Mouse (Mus musculus): ENCODE results near the gene Hs6st3.

Gene Hs6st3

DNA sequence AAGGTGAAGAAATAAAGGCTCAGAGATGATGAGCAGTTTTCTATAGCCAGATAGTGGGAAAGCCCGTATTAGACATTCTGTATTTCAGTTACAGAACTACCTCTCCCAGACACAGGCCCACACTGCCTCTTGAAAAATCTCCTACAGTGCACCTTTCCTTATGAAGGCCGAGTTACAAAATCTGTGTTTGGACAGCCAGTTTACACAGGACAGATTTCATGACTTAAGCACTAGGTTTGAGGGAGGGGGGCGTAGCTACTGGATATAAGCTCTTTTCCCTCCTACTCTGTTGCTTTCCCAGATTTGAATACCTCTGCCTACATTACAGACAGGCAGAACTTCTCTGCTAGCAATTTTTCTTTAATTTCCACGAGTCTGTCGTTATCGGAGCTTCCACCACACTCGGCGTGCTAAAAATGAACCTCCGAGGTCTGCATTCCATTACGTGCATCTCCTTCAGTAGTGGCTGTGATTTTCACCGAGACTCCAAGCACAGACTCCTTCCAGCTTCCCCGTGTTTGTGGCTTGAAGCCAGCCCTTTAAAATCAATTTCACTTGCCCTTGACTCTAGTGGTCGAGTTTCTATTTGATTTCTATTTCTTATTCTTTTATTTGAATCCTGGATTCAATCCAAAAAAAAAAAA, 770.0 kb downstream of the Hs6st3 start:
- DNase-seq (ENCODE audit: low spot score) = no peak

DNA sequence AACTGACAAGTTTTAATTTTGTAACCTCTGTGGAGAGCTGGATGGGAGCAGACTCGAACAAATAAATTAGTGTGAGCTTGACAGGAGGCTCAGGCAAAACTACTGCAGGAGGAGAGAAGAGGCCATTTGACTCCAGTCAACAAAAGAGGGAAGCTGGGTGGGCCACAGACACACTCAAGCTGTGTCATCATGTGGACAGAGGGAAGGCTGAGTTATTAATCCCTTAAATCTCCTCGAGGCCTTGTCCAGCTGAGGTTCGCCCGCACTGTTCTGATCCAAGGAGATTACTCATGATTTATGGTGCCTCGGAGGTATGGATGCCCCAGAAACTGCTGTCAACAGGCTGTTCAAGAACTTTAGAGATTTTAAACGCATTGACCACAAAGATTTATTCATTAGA, 776.4 kb downstream of the Hs6st3 start:
- no peak for DNase-seq (ENCODE audit: low spot score)

DNA sequence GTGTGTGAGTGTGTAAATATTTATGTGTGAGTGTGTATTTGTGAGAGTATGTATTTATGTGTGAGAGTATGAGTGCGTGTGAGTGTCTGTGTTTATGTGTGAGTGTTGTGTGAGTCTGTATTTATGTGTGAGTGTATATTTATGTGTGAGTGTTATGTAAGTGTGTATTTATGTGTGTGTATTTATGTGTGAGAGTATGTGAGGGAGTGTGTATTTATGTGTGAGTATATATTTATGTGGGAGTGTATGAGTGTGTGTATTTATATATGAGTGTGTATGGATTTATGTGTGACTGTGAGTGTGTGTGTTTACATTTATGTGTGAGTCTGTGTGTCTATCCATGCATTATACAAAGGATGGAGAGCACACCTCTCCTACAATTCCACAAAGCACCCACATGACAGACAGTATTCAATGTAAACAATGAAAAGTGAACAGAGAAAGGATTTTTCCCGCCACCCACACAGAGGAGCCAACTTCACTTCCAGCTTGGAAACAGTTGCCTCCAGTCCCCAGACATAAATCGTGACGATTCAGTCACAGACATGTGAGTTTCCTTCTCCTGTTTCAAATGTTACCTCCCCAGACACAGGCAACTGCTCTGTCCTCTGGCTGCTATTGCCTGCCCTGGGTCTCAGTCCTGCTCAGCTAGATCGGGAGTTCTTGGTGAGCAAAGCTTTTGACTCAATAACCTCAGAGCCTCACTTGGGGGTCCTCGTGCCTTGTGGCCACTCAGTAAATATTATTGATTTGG, 780.3 kb downstream of the Hs6st3 start:
- no peak for DNase-seq (ENCODE audit: low spot score)

DNA sequence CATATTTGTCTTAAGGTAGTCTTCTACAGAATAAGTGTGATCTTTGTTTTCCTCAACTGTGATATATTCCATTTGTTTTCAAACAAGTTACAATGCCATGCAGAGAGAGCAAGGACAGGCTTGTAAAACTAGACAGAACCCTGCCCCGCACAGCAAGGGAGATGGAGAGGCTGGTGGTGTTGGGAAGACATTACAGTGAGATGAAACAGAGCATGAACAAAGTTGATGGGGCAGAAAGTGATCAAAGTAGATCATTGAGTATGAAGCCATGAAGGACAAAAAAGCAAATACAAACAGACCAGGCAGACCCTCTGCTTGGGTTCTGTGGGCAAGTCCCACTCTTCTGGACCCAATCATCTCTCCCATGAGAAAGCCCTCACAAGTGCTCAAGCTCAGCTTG, 781.0 kb downstream of the Hs6st3 start:
- no peak for DNase-seq (ENCODE audit: low spot score)
